Mouse (Mus musculus) cerebellum, adult 2 months (tissue): ENCODE measurements around the gene Crybg2.

Source experiments
- CTCF ChIP-seq: fragments of 200-500 bp; IDR thresholded peaks from 2 replicates; pipeline ENCODE4 v1.5.1; 2011; ENCODE audit warnings: low read depth, mild to moderate bottlenecking, control low read depth, low read length, moderate library complexity, borderline replicate concordance; ENCODE audit not compliant: insufficient read depth
- POLR2A ChIP-seq: fragments of 200-500 bp; IDR thresholded peaks from 2 replicates; pipeline ENCODE4 v1.6.1; 2011; ENCODE audit warnings: low read length, control low read depth, borderline replicate concordance; ENCODE audit not compliant: insufficient read depth

GRCm38 (mm10) chr4:134017201-134017865, 43.3 kb upstream of the Crybg2 start:
- TF ChIP-seq CTCF (no peak), POLR2A (no peak)
